Mouse (Mus musculus) embryonic facial prominence, embryonic 11.5 days (tissue): ENCODE data around the gene Taf1c. TPM values are rescaled to one million over a fixed set of nuclear protein-coding genes. Genes with fewer than 3 reads are reported as not detected.
A peak's percentile ranks its signal among the peaks of the same experiment; 100 is the strongest.

Source experiments
- ATAC-seq: fragments of 200-750 bp; cut with Nextera tagmentation; replicated peaks from 2 replicates; pipeline ENCODE4 v1.8.0; 2017; ENCODE audit warnings: low read depth; ENCODE audit not compliant: insufficient number of reproducible peaks, low FRiP score, low TSS enrichment
- DNase-seq: peaks from one replicate; pipeline ENCODE4 v3.0.0-alpha.2; 2015; ENCODE audit warnings: low spot score
- H3K27ac ChIP-seq: fragments of 300-500 bp; sonication (generic); replicated peaks from 2 replicates; pipeline ENCODE4 v1.5.1; 2014; ENCODE audit warnings: mild to moderate bottlenecking, low read depth, low read length, control low read depth
- H3K27me3 ChIP-seq: fragments of 300-500 bp; sonication (generic); 2 replicates; pipeline ENCODE4 v1.6.1; 2014; ENCODE audit warnings: mild to moderate bottlenecking, low read length, moderate library complexity, mixed read lengths; ENCODE audit not compliant: control insufficient read depth, insufficient read depth
- H3K36me3 ChIP-seq: fragments of 300-500 bp; sonication (generic); replicated peaks from 2 replicates; pipeline ENCODE4 v1.6.1; 2014; ENCODE audit warnings: low read depth, mild to moderate bottlenecking, low read length, moderate library complexity, mixed read lengths; ENCODE audit not compliant: control insufficient read depth, insufficient read depth
- H3K4me1 ChIP-seq: fragments of 300-500 bp; sonication (generic); 2 replicates; pipeline ENCODE4 v1.6.1; 2014; ENCODE audit warnings: low read length, mixed read lengths; ENCODE audit not compliant: control insufficient read depth, insufficient read depth
- H3K4me2 ChIP-seq: fragments of 300-500 bp; sonication (generic); 2 replicates; pipeline ENCODE4 v1.6.1; 2014; ENCODE audit warnings: low read depth, mild to moderate bottlenecking, control low read depth, low read length, moderate library complexity
- H3K4me3 ChIP-seq: fragments of 300-500 bp; sonication (generic); 2 replicates; pipeline ENCODE4 v1.5.1; 2014; ENCODE audit warnings: low read depth, low read length, control low read depth
- H3K9ac ChIP-seq: fragments of 300-500 bp; sonication (generic); replicated peaks from 2 replicates; pipeline ENCODE4 v1.6.1; 2014; ENCODE audit warnings: mild to moderate bottlenecking, control low read depth, low read length
- H3K9me3 ChIP-seq: fragments of 300-500 bp; sonication (generic); replicated peaks from 2 replicates; pipeline ENCODE4 v1.6.1; 2016; ENCODE audit warnings: mild to moderate bottlenecking, low read length, inconsistent platforms, mixed read lengths; ENCODE audit not compliant: control insufficient read depth
- WGBS: fragments of 180-500 bp; shearing (Covaris S2); extraction: QIAGEN DNeasy Blood & Tissue Kit; methylation state at CpG from one replicate; pipeline ENCODE4 v1.1.7; 2014; 5-methylcytosine and 5-hydroxymethylcytosine counted together
- polyA plus RNA-seq: library from polyadenylated mRNA; unstranded; fragments of >200 nt; fragmentation: Nextera tagmentation; extraction: Ambion mirVana; gene quantifications from 2 replicates; pipeline ENCODE4 v1.2.1, GENCODE M21; 2014

Gene Taf1c
- polyA plus RNA-seq, 1 experiment from 2014 or later, result 10.3 TPM

DNA sequence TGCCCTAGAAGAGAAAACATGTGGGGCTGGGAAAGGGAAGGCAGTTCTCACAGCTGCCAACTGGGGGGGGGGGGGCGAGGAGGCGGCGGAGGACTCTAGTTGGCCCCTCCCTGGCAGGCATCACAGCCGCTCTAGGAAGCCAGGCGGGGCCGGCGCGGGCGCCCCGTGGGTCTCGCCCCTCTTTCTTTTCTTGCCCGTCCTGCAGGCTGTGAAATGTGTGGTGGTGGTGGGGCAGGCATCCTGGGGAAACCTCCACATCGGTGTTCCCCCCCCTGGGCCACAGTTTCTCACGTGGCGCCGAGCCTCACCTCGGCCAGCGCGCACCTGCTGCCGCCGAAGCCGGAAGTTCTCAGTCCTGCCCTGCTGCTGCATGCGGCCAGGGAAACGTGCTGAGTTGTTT lies 19.1 kb downstream of the Taf1c start:
- DNase-seq (peak; percentile 7), ATAC-seq (no peak)
- 20% methylated on average over 23 of the region's 24 CpGs for WGBS
- no peaks in the 10 kb centered on the region for H3K4me1 ChIP-seq
- no peak overlapping the region for H3K27ac ChIP-seq
- H3K9ac ChIP-seq, result peak overlapping the region; percentile 30; the same call in 1 of the 2 replicates
- H3K36me3 ChIP-seq, result no peaks in the 10 kb centered on the region
- peak overlapping the region; percentile 26 for H3K4me3 ChIP-seq
- H3K4me2 ChIP-seq, result peak overlapping the region; percentile 51
- H3K9me3 ChIP-seq, result no peaks in the 10 kb centered on the region
- H3K27me3 ChIP-seq, result no peaks in the 10 kb centered on the region

DNA sequence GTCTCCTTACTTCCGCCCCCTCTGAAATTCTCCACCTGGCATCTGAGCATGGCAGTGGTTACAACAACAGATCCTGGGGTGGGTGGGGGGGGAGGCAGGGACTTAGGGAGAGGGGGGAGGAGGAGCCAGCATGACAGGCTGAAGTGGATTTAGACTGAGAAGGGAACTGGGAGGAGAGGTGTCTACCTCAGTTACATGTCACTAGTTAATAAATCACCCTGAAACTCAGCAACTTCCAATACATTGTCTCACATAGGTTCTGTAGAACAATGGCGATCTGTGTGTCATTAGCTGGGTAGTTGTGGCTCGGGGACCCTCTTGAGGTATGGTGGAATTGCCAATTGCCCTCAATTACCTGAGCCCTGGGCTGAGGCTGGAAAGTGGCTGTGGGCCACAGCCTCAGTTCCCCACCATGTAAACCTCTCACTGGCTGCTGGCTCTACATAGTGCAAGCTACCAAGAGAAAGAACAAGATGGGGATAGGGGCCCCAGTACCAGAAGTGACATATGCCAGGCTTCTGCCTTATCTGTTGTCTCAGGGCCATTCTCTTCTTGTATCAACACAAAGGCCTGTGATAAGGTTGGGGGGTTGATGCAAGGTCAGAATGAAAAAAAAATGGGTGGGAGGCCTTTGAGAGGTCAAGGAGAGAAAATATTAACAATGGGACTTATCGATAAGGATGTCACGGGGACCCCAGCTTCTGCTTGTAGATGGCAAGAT lies 24.4 kb downstream of the Taf1c start:
- Histone ChIP-seq H3K27me3 (no peaks in the 10 kb centered on the region), H3K9ac (no peak overlapping the region), H3K4me1 (no peaks in the 10 kb centered on the region), H3K27ac (no peak overlapping the region), H3K9me3 (no peaks in the 10 kb centered on the region), H3K4me2 (no peak overlapping the region), H3K4me3 (no peak overlapping the region), H3K36me3 (no peaks in the 10 kb centered on the region)
- no peak for ATAC-seq
- DNase-seq, result no peak
- 85% methylated on average over 5 of the region's 5 CpGs for WGBS

DNA sequence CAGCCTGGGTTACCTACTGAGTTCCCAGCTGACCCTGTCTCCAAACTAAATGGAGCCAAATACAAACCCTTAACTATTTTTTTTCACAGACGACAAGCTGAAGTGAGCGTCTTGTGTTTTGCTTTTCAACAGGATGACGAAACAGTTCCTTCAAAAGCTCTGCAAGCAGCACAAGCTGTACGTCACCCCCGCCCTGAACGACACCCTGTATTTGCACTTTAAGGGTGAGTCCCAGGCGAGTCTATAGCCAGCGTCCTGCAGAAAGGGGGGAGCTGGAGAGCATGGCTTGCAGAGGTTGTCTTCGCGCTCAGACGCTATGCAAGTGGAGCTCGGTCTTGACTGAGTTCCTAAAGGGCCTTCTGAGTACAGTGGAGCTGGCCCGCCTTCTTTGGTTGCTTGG lies 25.9 kb downstream of the Taf1c start:
- WGBS, result 39% methylated on average over 13 of the region's 13 CpGs
- Histone ChIP-seq H3K4me3 (no peak overlapping the region), H3K4me1 (peaks cover 1% of the 10 kb centered on the region; the same call in 1 of the 2 replicates), H3K9me3 (no peaks in the 10 kb centered on the region), H3K27me3 (peaks cover 4% of the 10 kb centered on the region; the same call in 1 of the 2 replicates), H3K36me3 (no peaks in the 10 kb centered on the region), H3K27ac (no peak overlapping the region), H3K4me2 (no peak overlapping the region), H3K9ac (no peak overlapping the region)
- ATAC-seq (no peak), DNase-seq (no peak)

DNA sequence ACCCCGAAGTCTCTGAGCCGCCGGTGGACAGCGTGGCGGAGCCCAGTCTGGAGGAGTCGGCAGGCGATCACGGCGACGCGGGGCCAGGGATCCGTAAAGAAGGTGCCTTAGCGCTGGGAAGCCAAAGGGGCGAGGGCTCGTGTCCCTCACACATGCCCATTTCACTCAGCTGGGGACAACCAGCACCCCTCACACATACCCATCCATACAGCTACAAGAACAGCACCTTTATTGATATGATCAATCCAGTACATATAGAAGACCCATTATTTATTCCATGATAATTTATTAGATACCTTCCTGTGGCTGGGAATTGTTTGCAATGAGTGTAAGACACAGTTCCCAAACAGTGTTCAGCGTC lies 29.7 kb downstream of the Taf1c start:
- peak overlapping the region; percentile 98 for H3K4me2 ChIP-seq
- peaks cover 4% of the 10 kb centered on the region; the same call in 1 of the 2 replicates for H3K27me3 ChIP-seq
- H3K9me3 ChIP-seq, result no peaks in the 10 kb centered on the region
- no peak; the same call in 1 of the 2 replicates for ATAC-seq
- H3K4me1 ChIP-seq, result peaks cover 3% of the 10 kb centered on the region; the same call in 1 of the 2 replicates
- WGBS, result 2% methylated on average over 16 of the region's 16 CpGs
- H3K9ac ChIP-seq, result peak overlapping the region; percentile 68
- no peaks in the 10 kb centered on the region for H3K36me3 ChIP-seq
- no peak overlapping the region for H3K27ac ChIP-seq
- H3K4me3 ChIP-seq, result peak overlapping the region; percentile 78
- DNase-seq, result no peak

DNA sequence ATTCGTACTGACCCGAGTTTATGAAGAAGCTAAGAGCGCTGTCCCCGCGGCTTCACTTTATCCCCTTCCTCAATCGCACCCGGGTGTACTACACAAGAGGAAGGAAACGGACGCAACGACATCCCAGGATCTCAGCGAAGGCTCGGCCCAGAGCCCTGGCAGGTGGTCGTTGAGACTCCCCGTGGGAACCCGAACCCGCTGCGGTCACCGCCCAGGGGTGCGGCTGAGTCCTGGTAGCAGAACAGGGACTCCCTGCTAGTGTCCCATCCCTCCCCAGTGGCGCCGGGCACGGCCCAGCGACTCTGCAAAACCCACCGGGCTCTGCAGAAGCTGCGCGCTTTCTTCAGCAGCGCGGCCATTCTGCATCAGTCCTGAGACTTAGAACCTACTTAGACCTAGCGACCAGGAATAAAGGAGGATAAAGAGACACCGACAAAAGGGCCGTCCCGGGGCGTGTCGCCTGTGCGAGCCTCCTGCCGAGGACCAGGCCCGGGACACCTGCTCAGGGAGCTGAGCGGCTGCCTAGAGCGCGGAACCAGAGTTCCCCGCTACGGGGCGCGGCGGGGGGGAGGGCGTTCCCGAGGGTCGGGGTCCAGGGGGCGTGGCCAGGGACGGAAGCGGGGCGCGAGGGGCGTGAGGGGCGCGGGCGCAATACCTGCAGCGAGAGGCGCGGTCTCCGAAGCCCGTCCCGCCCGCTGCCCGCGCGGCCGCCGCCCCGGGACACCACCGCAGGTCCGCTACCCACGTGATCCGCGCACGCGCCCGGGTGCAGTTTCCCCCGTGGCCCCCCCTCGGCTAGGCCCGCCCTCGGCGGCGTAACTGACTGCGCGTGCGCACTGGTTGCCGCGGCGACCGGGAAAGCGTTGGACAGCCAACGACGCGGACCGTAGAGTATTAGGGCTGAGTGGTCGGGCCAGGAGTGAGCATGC lies 30.3 kb downstream of the Taf1c start, which contains the start of the genes Hsdl1 and Dnaaf1:
TSS of gene Hsdl1 (minus strand) at position 747 of the 929 bp plus-strand sequence.
TSS of gene Dnaaf1 (plus strand) at position 799 of the 929 bp plus-strand sequence.
- Histone ChIP-seq H3K9ac (peak within 1 kb of the TSS; percentile 68), H3K27me3 (peaks cover 4% of the 10 kb centered on the region; the same call in 1 of the 2 replicates), H3K4me1 (peaks cover 3% of the 10 kb centered on the region; the same call in 1 of the 2 replicates), H3K4me3 (peak within 1 kb of the TSS; percentile 78), H3K36me3 (no peaks in the 10 kb centered on the region), H3K27ac (no peak within 1 kb of the TSS), H3K4me2 (peak within 1 kb of the TSS; percentile 98), H3K9me3 (no peaks in the 10 kb centered on the region)
- peak; percentile 93 for DNase-seq
- ATAC-seq, result peak; percentile 78
- WGBS, result under 1% methylated on average over 85 of the region's 97 CpGs

DNA sequence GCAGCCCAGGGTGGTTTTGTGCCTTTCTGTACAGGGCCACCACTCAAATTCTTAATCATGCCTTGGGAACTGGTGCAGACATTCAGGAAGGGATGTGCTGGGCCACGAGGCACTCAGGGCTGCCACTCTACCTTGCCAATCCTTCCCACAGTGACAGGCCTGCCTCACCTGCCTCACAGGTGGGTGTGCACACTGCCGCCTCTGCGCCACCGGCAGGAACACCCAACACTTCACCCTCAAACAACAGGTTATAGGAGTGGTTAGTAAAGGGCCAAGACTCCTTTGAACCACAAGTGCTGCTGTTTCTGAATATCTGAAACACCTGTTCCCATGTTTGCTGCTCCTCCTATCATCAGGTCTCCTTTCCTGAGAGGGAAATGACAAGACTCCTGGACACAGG lies 32.6 kb downstream of the Taf1c start:
- Histone ChIP-seq H3K36me3 (no peaks in the 10 kb centered on the region), H3K4me2 (no peak overlapping the region), H3K4me1 (peaks cover 3% of the 10 kb centered on the region; the same call in 1 of the 2 replicates), H3K9me3 (no peaks in the 10 kb centered on the region), H3K4me3 (no peak overlapping the region), H3K27me3 (peaks cover 4% of the 10 kb centered on the region; the same call in 1 of the 2 replicates), H3K27ac (no peak overlapping the region), H3K9ac (no peak overlapping the region)
- WGBS, result 93% methylated on average over 4 of the region's 4 CpGs
- no peak for ATAC-seq
- DNase-seq, result no peak

DNA sequence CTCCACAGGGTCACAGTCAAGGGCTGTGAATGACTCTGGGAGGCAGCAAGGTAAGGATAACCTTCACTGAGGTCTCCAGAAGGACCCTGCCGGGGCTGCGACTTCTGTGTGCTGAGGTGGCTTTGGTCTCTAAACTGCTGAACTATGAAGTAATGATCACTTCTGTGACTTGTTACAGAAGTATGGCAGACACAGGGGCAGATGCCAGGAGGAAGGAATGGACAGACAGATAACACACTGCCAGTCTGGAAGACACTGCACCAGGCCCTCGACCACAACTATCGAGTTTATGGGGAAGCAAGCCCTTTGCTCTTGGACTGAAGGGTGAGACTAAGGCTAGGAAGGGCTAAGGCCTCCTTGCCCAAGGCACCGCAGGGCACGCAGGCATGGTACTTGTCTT lies 33.9 kb downstream of the Taf1c start:
- no peak for ATAC-seq
- no peak overlapping the region for H3K4me2 ChIP-seq
- no peaks in the 10 kb centered on the region for H3K9me3 ChIP-seq
- H3K27me3 ChIP-seq, result peaks cover 4% of the 10 kb centered on the region; the same call in 1 of the 2 replicates
- H3K4me1 ChIP-seq, result peaks cover 3% of the 10 kb centered on the region; the same call in 1 of the 2 replicates
- no peaks in the 10 kb centered on the region for H3K36me3 ChIP-seq
- no peak overlapping the region for H3K4me3 ChIP-seq
- WGBS, result 85% methylated on average over 6 of the region's 6 CpGs
- DNase-seq, result no peak
- H3K27ac ChIP-seq, result no peak overlapping the region
- no peak overlapping the region for H3K9ac ChIP-seq
